Mouse (Mus musculus): Measurements from ENCODE around the gene Lypd3.

GRCm38 (mm10) chr7:24608017-24608416, 28.3 kb upstream of the Lypd3 start:
- no peak for TF ChIP-seq POLR2A (IDR thresholded peaks at IDR 0.05; ENCODE audit: control insufficient read depth in 1 of 2, insufficient read depth in 1 of 2, low read depth in 1 of 2, low read length in 2 of 2, poor library complexity in 1 of 2)
- no peak for TF ChIP-seq ZMIZ1 (IDR thresholded peaks at IDR 0.05; ENCODE audit: low read depth, low read length)
- no peak for TF ChIP-seq MYC (IDR thresholded peaks at IDR 0.05; ENCODE audit: low read depth, low read length)
- TF ChIP-seq CTCF (IDR thresholded peaks at IDR 0.05 in 2 of 3, conservative IDR thresholded peaks at IDR 0.05 in 1 of 3; ENCODE audit: control insufficient read depth in 1 of 3, insufficient read depth in 1 of 3, low read depth in 2 of 3, low read length in 3 of 3, poor library complexity in 1 of 3, severe bottlenecking in 1 of 3): no peak
- no peak for TF ChIP-seq MAFK (IDR thresholded peaks at IDR 0.05; ENCODE audit: borderline replicate concordance, low read depth, low read length)
- no peak for TF ChIP-seq MAX (IDR thresholded peaks at IDR 0.05; ENCODE audit: low read length)
- peak; percentile 97 for TF ChIP-seq HCFC1 (IDR thresholded peaks at IDR 0.05; ENCODE audit: low read depth, low read length)
- TF ChIP-seq CHD1 (IDR thresholded peaks at IDR 0.05; ENCODE audit: low read depth, low read length): no peak

Measured in MEL (cell line).